Mouse (Mus musculus): Measurements from ENCODE around the gene Cdk9.

The Cdk9 gene

GRCm38 (mm10) chr2:32680051-32680451 is 32.8 kb downstream of the Cdk9 start:
- no peak for DNase-seq (ENCODE audit: low spot score in 2 of 2)

DNA sequence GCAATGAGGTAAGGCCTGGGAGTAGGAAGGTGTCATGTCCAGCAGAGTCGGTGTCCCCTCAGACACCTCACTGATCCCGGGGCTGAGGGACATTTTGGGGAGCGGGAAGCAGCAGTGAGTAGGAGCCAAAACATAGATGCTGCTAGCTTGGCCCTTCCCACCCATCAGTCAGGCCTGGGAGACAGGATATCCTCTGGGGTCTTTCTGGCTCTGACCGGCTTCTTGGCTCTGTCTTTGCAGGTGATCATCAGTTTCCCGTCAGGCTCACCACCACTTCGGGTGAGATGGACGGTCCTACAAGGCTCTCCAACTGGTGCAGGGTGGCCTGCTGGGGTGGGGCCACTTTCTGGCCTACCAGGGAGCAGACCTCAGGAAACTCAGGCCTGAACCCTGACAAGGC is 35.2 kb downstream of the Cdk9 start:
- DNase-seq (ENCODE audit: low spot score in 2 of 2), result no peak

DNA sequence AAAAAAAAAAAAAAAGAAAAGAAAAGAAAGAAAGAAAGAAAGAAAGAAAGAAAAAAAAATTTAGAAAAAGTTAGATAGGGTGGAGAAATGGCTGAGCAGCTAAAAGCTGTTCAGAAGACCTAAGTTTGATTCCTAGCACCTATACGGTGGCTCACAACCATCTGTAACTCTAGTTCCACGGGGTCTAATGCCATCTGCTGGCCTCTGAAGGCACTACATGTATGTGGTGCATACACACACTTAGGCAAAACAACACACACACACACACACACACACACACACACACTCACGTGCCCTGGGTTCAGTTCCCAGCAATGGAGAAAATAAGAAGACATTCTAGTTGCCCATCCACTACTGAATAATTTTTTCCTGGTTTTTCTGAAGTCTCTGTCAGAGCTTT is 36.1 kb downstream of the Cdk9 start:
- no peak for DNase-seq (ENCODE audit: low spot score in 2 of 2)

- DNase-seq (ENCODE audit: low spot score in 2 of 2), result no peak
These were observed 39.5 kb downstream of the Cdk9 start for GRCm38 (mm10) chr2:32673176-32673917.

- no peak for DNase-seq (ENCODE audit: low spot score in 2 of 2)
These were observed 40.8 kb downstream of the Cdk9 start for GRCm38 (mm10) chr2:32671907-32672595.

DNA sequence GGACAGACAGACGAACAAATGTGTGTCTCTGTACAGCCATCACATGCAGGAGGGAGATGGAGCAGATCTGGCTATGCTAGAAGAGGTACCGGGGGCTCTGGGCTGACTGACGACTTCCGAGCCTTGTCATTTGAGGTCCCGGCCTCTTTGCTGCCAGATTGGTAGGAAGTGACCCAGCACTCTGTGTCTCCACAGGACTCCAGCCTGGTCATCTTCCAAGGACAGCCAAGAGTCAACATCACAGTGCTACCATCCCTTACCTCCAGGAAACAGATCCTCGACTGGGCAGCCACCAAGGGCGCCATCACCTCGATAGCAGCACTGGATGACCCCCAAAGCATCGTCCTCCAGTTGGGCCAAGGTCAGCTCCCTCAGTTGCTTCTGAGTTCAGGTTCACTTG is 41.7 kb downstream of the Cdk9 start:
- DNase-seq (ENCODE audit: low spot score in 2 of 2), result no peak

DNA sequence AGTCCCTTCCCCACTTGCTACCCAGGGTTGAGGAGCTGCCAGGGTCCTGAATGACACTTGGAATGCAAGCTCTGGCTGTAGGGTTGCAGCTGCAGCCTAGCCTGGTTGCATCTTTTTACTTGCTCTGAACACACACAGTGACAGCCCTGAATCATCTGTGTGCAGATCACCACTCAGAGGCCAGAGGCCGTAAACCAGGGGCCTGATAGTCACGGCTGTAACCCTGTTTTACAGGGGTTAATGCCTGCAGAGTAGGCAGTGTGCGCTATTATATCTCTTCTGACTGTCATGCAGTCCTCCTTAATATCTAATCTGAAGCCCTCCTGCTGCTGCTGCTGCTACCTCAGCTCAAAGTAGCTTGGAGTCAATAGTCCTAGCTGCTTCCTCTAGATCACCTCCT is 43.0 kb downstream of the Cdk9 start:
- no peak for DNase-seq (ENCODE audit: low spot score in 2 of 2)

GRCm38 (mm10) chr2:32668176-32668575 is 44.7 kb downstream of the Cdk9 start:
- DNase-seq (ENCODE audit: low spot score in 2 of 2), result no peak

GRCm38 (mm10) chr2:32667775-32668174 is 45.1 kb downstream of the Cdk9 start:
- no peak for DNase-seq (ENCODE audit: low spot score in 2 of 2)

GRCm38 (mm10) chr2:32665853-32666252 is 47.0 kb downstream of the Cdk9 start:
- no peak for DNase-seq (ENCODE audit: low spot score in 2 of 2)

- no peak for DNase-seq (ENCODE audit: low spot score in 2 of 2)
These were observed 47.5 kb downstream of the Cdk9 start for GRCm38 (mm10) chr2:32665345-32665744.

GRCm38 (mm10) chr2:32662291-32662690 is 50.6 kb downstream of the Cdk9 start:
- no peak for DNase-seq (ENCODE audit: low spot score in 2 of 2)

DNA sequence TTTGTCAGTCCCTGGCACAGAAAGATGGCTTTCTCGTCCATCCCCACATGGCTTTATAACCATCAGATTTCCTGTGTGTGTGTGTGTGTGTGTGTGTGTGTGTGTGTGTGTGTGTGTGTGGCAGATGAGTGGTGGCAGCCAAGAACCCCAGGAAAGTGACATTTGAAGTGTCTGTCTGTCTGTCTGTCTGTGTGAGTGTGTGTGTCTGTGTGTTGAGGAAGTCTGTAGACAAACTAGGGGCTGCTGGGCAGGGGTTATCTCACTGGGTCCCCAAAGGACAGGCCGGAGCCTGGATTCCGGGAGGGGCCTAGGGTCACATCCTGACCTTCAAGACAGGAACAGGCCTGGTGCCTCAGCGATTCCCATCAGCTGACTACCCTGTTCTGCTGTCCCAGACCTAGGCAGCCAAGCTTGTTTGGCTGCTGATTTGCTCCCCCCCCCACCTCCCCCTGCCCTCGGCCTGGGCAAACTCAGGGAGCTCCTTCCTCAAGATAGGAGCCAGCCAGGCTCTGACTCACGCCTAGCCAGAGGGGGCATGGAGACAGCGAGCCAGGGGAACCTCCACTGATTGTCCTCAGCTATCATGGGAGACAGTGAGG is 51.3 kb downstream of the Cdk9 start:
- no peak for DNase-seq (ENCODE audit: low spot score in 2 of 2)

DNA sequence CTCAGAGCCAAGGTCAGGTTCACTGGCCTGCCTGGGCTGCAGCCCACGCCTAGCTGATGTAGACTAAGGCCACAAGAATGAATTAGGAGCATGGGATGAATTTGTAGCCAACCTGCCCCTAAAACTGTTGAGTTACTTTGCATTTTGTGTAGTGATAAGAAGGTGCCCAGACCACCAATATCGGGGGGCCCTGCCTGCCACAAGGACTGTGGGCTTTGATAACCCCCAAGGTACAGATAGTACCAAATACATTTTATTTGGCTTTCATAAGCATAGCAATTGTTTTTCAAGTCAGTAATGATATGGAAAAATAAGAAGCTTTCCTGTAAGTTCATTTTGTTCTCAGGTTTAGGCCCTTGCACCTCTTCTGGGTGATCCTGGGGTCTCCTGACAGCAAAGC is 54.0 kb downstream of the Cdk9 start:
- DNase-seq (ENCODE audit: low spot score in 2 of 2), result no peak

GRCm38 (mm10) chr2:32655826-32656225 is 57.0 kb downstream of the Cdk9 start:
- DNase-seq (ENCODE audit: low spot score in 2 of 2), result no peak

Data from cerebellum, postnatal 4 days (tissue).